Mouse (Mus musculus) A20 (cell line): Measurements from ENCODE around the gene Tgfbr3.
A peak's percentile ranks its signal among the peaks of the same experiment; 100 is the strongest.

Experiments used
- DNase-seq: peaks from one replicate; pipeline ENCODE4 v3.0.0-alpha.2; 2011; ENCODE audit warnings: low read depth, low spot score

Gene Tgfbr3

GRCm38 (mm10) chr5:107110089-107110879 is 179.1 kb downstream of the Tgfbr3 start:
- no peak for DNase-seq

GRCm38 (mm10) chr5:107109416-107109815 is 180.0 kb downstream of the Tgfbr3 start:
- DNase-seq, result no peak

GRCm38 (mm10) chr5:107106793-107107192 is 182.6 kb downstream of the Tgfbr3 start:
- no peak for DNase-seq

GRCm38 (mm10) chr5:107106139-107106538 is 183.3 kb downstream of the Tgfbr3 start:
- DNase-seq, result no peak

GRCm38 (mm10) chr5:107103591-107103990 is 185.8 kb downstream of the Tgfbr3 start:
- no peak for DNase-seq

GRCm38 (mm10) chr5:107102916-107103315 is 186.5 kb downstream of the Tgfbr3 start:
- DNase-seq, result no peak

- DNase-seq, result no peak
These were observed 187.7 kb downstream of the Tgfbr3 start for GRCm38 (mm10) chr5:107101684-107102083.

- no peak for DNase-seq
These were observed 188.3 kb downstream of the Tgfbr3 start for GRCm38 (mm10) chr5:107101135-107101534.

- no peak for DNase-seq
These were observed 189.8 kb downstream of the Tgfbr3 start for GRCm38 (mm10) chr5:107099634-107100033.

- DNase-seq, result no peak
These were observed 190.4 kb downstream of the Tgfbr3 start for GRCm38 (mm10) chr5:107099076-107099475.

- DNase-seq, result no peak
These were observed 191.4 kb downstream of the Tgfbr3 start for GRCm38 (mm10) chr5:107098007-107098406.

GRCm38 (mm10) chr5:107097314-107097713 is 192.1 kb downstream of the Tgfbr3 start:
- no peak for DNase-seq

GRCm38 (mm10) chr5:107094233-107094632 is 195.2 kb downstream of the Tgfbr3 start:
- no peak for DNase-seq

- no peak for DNase-seq
These were observed 196.2 kb downstream of the Tgfbr3 start for GRCm38 (mm10) chr5:107093253-107093652.

GRCm38 (mm10) chr5:107092137-107092536 is 197.3 kb downstream of the Tgfbr3 start:
- DNase-seq, result no peak

- DNase-seq, result no peak
These were observed 199.5 kb downstream of the Tgfbr3 start for GRCm38 (mm10) chr5:107089966-107090365.

- peak; percentile 10 for DNase-seq
These were observed 201.3 kb downstream of the Tgfbr3 start for GRCm38 (mm10) chr5:107087829-107088808.

GRCm38 (mm10) chr5:107087291-107087690 is 202.1 kb downstream of the Tgfbr3 start:
- DNase-seq, result no peak

- DNase-seq, result no peak
These were observed 203.3 kb downstream of the Tgfbr3 start for GRCm38 (mm10) chr5:107086166-107086565.

GRCm38 (mm10) chr5:107084431-107084830 is 205.0 kb downstream of the Tgfbr3 start:
- no peak for DNase-seq

GRCm38 (mm10) chr5:107082011-107082410 is 207.4 kb downstream of the Tgfbr3 start:
- DNase-seq, result no peak

GRCm38 (mm10) chr5:107080986-107081624 is 208.3 kb downstream of the Tgfbr3 start:
- DNase-seq, result no peak
